Mouse (Mus musculus): Measurements from ENCODE around the gene Olfr311.

GRCm38 (mm10) chr11:58803871-58804270, 35.2 kb upstream of the Olfr311 start:
- no peak for TF ChIP-seq HCFC1 (IDR thresholded peaks at IDR 0.05; ENCODE audit: borderline replicate concordance, insufficient read depth, low read length)
- TF ChIP-seq ZNF384 (IDR thresholded peaks at IDR 0.05; ENCODE audit: low read depth, low read length): no peak
- TF ChIP-seq CHD2 (IDR thresholded peaks at IDR 0.05; ENCODE audit: low read depth, low read length): no peak
- TF ChIP-seq MAFK (IDR thresholded peaks at IDR 0.05; ENCODE audit: insufficient read depth, low read depth, low read length): no peak

Measured in ES-E14 (cell line).